Mouse (Mus musculus) brain, embryonic 14.5 days (tissue): ENCODE data around the gene Mea1. TPM values are rescaled to one million over a fixed set of nuclear protein-coding genes. Genes with fewer than 3 reads are reported as not detected.

Experiments
- DNase-seq: peaks from one replicate; pipeline ENCODE4 v3.0.0-alpha.2; 2011; ENCODE audit warnings: low read depth
- CTCF ChIP-seq: fragments of 200-500 bp; IDR thresholded peaks from 2 replicates; pipeline ENCODE4 v1.5.1; 2012; ENCODE audit warnings: inconsistent platforms, mild to moderate bottlenecking, moderate library complexity, borderline replicate concordance; ENCODE audit not compliant: insufficient read depth, insufficient read length; ENCODE audit errors: extremely low read depth
- POLR2A ChIP-seq: fragments of 200-500 bp; IDR thresholded peaks from 2 replicates; pipeline ENCODE4 v1.6.1; 2012; ENCODE audit warnings: mild to moderate bottlenecking, inconsistent platforms, borderline replicate concordance; ENCODE audit not compliant: poor library complexity, insufficient read depth, insufficient read length, severe bottlenecking; ENCODE audit errors: extremely low read depth
- polyA plus RNA-seq: library from polyadenylated mRNA; depleted of rRNA; stranded (reverse); fragments of >200 nt; gene quantifications from 2 replicates; pipeline ENCODE4 v1.2.3, GENCODE M21; 2012; rRNA removed

Gene Mea1
- polyA plus RNA-seq = 141 and 144 TPM in 2 replicates

DNA sequence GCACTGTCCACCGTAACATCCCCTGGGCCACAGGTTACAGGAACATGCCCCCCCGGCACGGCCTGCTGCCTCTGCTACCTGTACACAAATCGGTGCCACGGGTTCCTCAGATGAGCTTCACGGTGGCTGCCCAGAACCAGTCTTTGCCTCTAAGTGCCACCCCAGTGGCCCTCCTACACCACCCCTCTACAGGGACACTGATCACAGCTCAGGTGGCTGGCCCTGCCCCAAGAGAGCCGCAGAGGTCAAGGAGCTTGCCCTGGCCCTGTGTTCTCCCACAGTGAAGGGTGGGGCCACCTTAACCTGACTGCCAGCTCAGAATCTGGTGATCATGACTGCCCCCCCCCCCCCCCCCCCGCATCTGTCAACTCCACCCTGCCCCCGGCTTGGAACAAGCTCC lies at the start of gene Mea1:
TSS of gene Mea1 (plus strand) at position 378 of the 400 bp plus-strand sequence.
- DNase-seq = no peak
- TF ChIP-seq POLR2A = no peak
- no peak for TF ChIP-seq CTCF

- DNase-seq = peak; percentile 41
Observed at GRCm38 (mm10) chr17:46629685-46630441, 48.7 kb upstream of the Mea1 start.

GRCm38 (mm10) chr17:46636831-46637523 lies 41.6 kb upstream of the Mea1 start:
- TF ChIP-seq CTCF = peak; percentile 80
- TF ChIP-seq POLR2A = no peak
- DNase-seq = peak; percentile 89

More at GRCm38 (mm10) chr17:46629685-46630441, 48.7 kb upstream of the Mea1 start:
- TF ChIP-seq POLR2A = no peak
- no peak for TF ChIP-seq CTCF

GRCm38 (mm10) chr17:46639929-46640328 lies 38.7 kb upstream of the Mea1 start:
- TF ChIP-seq POLR2A (no peak), CTCF (no peak)
- DNase-seq = no peak

- TF ChIP-seq CTCF (no peak), POLR2A (no peak)
- no peak for DNase-seq
Observed at GRCm38 (mm10) chr17:46642060-46642459, 36.5 kb upstream of the Mea1 start.

- TF ChIP-seq POLR2A (no peak), CTCF (no peak)
Observed at GRCm38 (mm10) chr17:46644152-46644805, 34.3 kb upstream of the Mea1 start.

DNA sequence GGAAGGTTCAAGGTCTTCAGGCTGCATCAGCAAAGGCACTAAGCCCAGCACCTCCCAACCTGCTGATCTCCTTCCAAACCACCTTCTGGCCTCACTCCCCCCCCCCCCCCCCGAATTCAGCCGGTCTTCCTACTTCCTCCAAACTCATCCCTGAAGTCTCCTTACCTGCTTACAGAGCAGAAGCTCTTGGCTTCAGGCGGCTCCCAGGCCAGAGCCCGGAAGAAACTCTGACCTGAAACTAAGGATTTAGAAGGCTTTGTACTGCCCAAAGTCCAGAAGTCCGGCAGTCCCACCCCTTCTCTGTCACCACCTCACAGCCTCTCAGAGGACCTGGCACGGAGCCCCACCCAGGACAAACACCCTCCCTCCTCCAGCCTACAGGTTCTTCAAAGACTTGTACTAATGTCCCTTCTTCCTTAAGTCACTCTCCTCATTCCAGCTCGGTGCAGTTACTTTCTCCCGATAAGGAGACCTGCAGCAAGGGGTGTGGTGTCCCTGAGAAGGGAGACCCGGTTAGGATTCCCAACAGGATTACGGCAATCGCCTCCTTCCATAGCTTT lies 33.6 kb upstream of the Mea1 start:
- DNase-seq = no peak
- TF ChIP-seq CTCF (no peak), POLR2A (no peak)

More at GRCm38 (mm10) chr17:46644152-46644805, 34.3 kb upstream of the Mea1 start:
- no peak for DNase-seq

- peak; percentile 100 for DNase-seq
- TF ChIP-seq CTCF (no peak), POLR2A (peak; percentile 89)
Observed at GRCm38 (mm10) chr17:46645561-46646321, 32.9 kb upstream of the Mea1 start, which contains the start of the genes Klc4 and Mrpl2. Gene Klc4, minus strand, starts transcription at chr17:46646022. Gene Mrpl2, plus strand, starts transcription at chr17:46646229.

DNA sequence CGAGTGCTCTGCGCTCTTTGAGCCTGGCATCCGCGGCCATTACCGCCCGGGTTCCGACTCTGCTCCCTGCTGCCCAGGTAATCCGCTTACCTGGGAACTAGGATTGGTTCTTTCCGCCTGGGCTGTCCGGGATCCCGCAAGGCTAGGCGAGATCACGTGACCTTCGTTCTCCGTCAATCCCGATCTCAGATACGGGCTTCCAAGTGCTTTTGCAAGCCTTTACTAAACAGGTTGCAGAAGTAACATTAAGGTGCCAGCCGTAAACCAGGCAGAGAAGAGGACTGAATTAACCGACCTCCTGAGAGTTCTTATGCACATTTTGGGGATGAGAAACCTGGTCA lies 32.3 kb upstream of the Mea1 start:
- DNase-seq = no peak
- TF ChIP-seq CTCF (no peak), POLR2A (no peak)

DNA sequence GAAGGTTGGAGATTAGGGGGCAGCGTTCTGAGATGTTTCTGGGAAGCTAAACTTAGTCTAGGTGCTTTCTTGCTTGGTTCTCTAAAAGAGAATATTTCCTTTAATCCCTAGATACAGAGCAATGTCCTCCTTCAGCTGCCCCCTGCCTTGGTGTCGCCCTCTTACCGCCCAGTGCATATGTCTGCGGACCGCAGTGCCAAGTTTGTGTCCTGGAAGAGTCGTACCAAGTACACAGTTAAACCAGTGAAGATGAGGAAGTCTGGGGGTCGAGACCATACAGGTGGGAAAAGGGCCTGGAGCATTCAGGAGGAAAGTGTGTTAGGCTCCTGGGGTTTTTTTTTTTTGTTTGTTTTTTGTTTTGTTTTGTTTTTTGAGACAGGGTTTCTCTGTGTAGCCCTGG lies 31.3 kb upstream of the Mea1 start:
- DNase-seq = no peak
- TF ChIP-seq CTCF (no peak), POLR2A (no peak)

GRCm38 (mm10) chr17:46648436-46648835 lies 30.2 kb upstream of the Mea1 start:
- TF ChIP-seq POLR2A (no peak), CTCF (no peak)
- DNase-seq = no peak

- DNase-seq = peak; percentile 7
- TF ChIP-seq POLR2A (no peak), CTCF (no peak)
Observed at GRCm38 (mm10) chr17:46649811-46650210, 28.8 kb upstream of the Mea1 start.
